Mouse (Mus musculus) limb, embryonic 13.5 days (tissue): ENCODE measurements around the gene Mdm2. TPM values are rescaled to one million over a fixed set of nuclear protein-coding genes. Genes with fewer than 3 reads are reported as not detected.
A peak's percentile ranks its signal among the peaks of the same experiment; 100 is the strongest.

Source experiments
- ATAC-seq: fragments of 200-750 bp; cut with Nextera tagmentation; 2 replicates; pipeline ENCODE4 v1.8.0; 2017; ENCODE audit warnings: low read depth, moderate number of reproducible peaks, moderate TSS enrichment; ENCODE audit not compliant: low FRiP score
- H3K27ac ChIP-seq: fragments of 300-500 bp; sonication (generic); 2 replicates; pipeline ENCODE4 v1.5.1; 2015; ENCODE audit warnings: inconsistent platforms, mild to moderate bottlenecking, moderate library complexity
- H3K27me3 ChIP-seq: fragments of 300-500 bp; sonication (generic); 2 replicates; pipeline ENCODE4 v1.6.1; 2015; ENCODE audit warnings: mild to moderate bottlenecking, inconsistent platforms
- H3K36me3 ChIP-seq: fragments of 300-500 bp; sonication (generic); 2 replicates; pipeline ENCODE4 v1.6.1; 2015; ENCODE audit warnings: inconsistent platforms, mild to moderate bottlenecking, moderate library complexity
- H3K4me1 ChIP-seq: fragments of 300-500 bp; sonication (generic); 2 replicates; pipeline ENCODE4 v1.6.1; 2015; ENCODE audit warnings: inconsistent platforms
- H3K4me2 ChIP-seq: fragments of 300-500 bp; sonication (generic); replicated peaks from 2 replicates; pipeline ENCODE4 v1.6.1; 2015; ENCODE audit warnings: inconsistent platforms, mild to moderate bottlenecking, moderate library complexity
- H3K4me3 ChIP-seq: fragments of 300-500 bp; sonication (generic); 2 replicates; pipeline ENCODE4 v1.5.1; 2015; ENCODE audit warnings: moderate library complexity, mild to moderate bottlenecking, inconsistent platforms
- H3K9ac ChIP-seq: fragments of 300-500 bp; sonication (generic); 2 replicates; pipeline ENCODE4 v1.6.1; 2015; ENCODE audit warnings: mild to moderate bottlenecking, inconsistent platforms
- H3K9me3 ChIP-seq: fragments of 300-500 bp; sonication (generic); 2 replicates; pipeline ENCODE4 v1.6.1; 2016; ENCODE audit warnings: inconsistent platforms
- WGBS: fragments of 180-500 bp; shearing (Covaris S2); methylation state at CpG from one replicate; pipeline ENCODE4 v1.1.7; 2015; 5-methylcytosine and 5-hydroxymethylcytosine counted together
- polyA plus RNA-seq: library from polyadenylated mRNA; unstranded; fragments of >200 nt; fragmentation: Nextera tagmentation; extraction: Ambion mirVana; gene quantifications from 2 replicates; pipeline ENCODE4 v1.2.1, GENCODE M21; 2015

Mdm2 gene
- polyA plus RNA-seq, 1 experiment from 2014 or later, result 49.5 TPM

DNA sequence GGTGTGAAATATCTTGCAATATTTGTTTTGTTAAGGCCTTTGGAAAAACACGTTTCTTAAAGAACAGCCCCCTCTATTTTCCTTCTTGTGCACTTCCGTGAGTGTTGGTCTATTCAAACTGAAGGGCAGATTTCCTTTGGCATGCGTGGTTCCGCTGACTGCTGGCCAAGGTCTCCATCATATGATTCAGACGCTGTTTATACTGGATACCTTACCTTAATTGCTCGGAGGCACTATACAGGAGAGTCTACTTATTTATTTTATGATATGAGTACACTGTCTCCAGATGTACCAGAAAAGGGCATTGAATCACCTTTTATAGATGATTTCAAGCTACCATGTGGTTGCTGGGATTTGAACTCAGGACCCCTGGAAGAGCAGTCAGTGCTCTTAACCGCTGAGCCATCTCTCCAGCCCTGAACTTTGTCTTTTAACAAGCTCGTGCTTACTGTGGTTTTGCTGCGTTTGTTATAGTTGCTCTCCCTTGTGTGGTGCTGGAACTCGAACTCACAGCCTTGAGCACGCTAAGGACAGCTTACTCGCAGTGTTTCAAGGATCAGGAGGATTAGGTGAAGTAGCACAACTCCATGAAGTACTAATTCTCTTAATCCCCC is 60.4 kb downstream of the Mdm2 start:
- 89% methylated on average over 12 of the region's 12 CpGs for WGBS
- no peaks in the 10 kb centered on the region for H3K27me3 ChIP-seq
- H3K4me1 ChIP-seq, result 0 out of 2 replicates have a peak, but pooled peaks cover 4% of the 10 kb centered on the region
- H3K9me3 ChIP-seq, result no peaks in the 10 kb centered on the region
- ATAC-seq, result no peak
- no peak overlapping the region for H3K27ac ChIP-seq
- no peaks in the 10 kb centered on the region for H3K36me3 ChIP-seq
- H3K9ac ChIP-seq, result no peak overlapping the region
- H3K4me2 ChIP-seq, result no peak overlapping the region
- no peak overlapping the region for H3K4me3 ChIP-seq

DNA sequence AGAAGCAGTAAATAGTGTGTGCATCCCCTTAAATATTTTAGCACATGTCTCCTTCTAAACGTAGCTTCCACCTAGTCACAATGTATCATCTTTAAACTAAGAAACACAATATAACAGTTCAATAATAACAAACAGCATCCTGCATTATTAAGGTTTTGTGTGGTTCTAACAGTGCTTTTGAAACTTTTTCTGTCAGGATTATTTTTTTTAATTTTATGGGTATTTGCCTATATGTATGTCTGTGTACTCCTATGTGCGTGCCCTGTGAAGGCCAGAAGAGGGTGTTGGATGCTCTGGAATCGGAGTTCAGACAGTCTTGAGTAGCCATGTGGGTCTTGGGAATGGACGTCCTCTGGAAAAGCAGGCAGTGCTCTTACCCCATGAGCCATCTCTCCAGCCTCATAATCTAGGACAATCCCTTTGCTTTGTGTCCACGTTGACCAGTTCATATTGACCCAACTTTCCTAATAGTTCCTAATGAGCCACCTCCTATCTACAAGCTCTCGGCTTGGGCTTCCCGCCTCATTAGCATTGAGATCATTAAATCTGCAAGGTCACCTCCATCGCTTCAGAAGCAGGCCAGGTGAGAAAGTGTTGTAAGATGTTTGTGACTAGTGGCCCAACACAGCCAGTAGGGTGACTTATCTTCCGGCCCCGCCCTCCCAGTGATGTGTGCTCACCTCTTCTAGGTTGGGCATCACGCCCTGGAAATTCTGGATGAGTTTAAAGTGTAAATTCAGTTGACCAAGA is 61.1 kb downstream of the Mdm2 start:
- no peak overlapping the region for H3K27ac ChIP-seq
- no peaks in the 10 kb centered on the region for H3K36me3 ChIP-seq
- no peak for ATAC-seq
- H3K9me3 ChIP-seq, result no peaks in the 10 kb centered on the region
- H3K4me3 ChIP-seq, result no peak overlapping the region
- no peaks in the 10 kb centered on the region for H3K27me3 ChIP-seq
- H3K4me2 ChIP-seq, result no peak overlapping the region
- WGBS, result 85% methylated on average over 11 of the region's 11 CpGs
- H3K4me1 ChIP-seq, result peaks cover 9% of the 10 kb centered on the region
- no peak overlapping the region for H3K9ac ChIP-seq

DNA sequence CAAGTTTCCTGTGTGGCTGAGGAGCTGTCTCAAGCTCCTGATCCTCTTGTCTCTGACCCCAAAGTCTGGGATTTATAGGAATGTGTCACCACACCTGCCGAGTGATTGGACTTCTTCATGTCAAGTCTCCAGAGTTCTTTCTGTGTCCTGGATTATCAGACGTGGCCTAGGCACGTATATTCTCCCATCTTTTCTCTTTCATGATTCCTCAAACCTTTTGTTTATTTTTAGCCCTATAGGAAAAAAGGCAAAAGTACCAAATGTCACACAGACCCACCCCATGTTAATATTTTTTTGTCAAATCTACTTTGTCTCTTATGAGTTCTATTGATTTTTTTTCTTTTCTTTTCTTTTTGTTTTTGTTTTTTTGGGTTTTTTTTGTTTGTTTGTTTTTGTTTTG is 61.9 kb downstream of the Mdm2 start:
- ATAC-seq, result no peak
- H3K4me2 ChIP-seq, result no peak overlapping the region
- H3K9me3 ChIP-seq, result no peaks in the 10 kb centered on the region
- no peak overlapping the region for H3K9ac ChIP-seq
- peaks cover 18% of the 10 kb centered on the region for H3K4me1 ChIP-seq
- no peak overlapping the region for H3K4me3 ChIP-seq
- H3K36me3 ChIP-seq, result no peaks in the 10 kb centered on the region
- H3K27me3 ChIP-seq, result no peaks in the 10 kb centered on the region
- H3K27ac ChIP-seq, result no peak overlapping the region
- WGBS, result 87% methylated on average over 3 of the region's 3 CpGs

DNA sequence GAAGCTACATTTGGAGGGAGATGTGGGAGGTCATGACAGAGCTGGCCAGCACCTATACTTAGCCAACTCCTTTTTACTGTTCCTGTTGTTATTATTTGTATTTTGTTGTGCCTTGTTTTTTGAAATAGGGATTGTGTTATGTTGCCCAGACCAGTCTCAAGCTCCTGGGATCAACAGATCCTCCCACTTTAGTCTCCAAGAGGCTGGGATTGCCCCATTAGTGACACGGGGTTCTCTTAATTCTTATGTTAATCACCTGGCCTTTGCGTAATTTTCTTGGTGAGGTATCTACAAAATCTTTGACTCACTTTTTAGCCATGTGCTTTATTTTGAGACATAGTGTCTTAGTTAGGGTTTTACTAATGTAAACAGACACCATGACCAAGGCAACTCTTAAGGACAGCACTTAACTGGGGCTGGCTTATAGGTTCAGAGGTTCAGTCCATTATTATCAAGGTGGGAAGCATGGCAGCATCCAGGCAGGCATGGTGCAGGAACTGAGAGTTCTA is 62.5 kb downstream of the Mdm2 start:
- Histone ChIP-seq H3K27me3 (no peaks in the 10 kb centered on the region), H3K9ac (no peak overlapping the region), H3K4me3 (no peak overlapping the region), H3K36me3 (no peaks in the 10 kb centered on the region), H3K4me2 (no peak overlapping the region), H3K27ac (no peak overlapping the region), H3K9me3 (no peaks in the 10 kb centered on the region), H3K4me1 (peaks cover 24% of the 10 kb centered on the region)
- 88% methylated on average over 2 of the region's 2 CpGs for WGBS
- ATAC-seq, result no peak

DNA sequence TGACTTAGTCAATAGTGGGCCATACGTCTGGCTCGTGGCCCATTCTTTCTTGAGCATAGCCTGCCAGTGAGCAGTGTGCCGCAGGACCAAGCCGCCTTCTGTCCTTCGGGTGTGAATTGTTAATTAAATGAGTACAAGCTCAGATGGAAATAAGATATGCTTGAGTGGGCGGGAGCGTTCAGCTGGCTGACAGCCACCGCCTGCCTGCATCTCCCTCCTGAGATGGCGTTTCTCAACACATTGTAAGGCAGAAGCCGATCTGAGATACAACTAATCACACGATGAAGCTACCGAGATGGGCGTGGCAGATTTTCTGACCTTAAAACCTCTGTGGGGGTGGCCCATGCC is 63.4 kb downstream of the Mdm2 start:
- no peaks in the 10 kb centered on the region for H3K27me3 ChIP-seq
- WGBS, result 82% methylated on average over 13 of the region's 13 CpGs
- no peak for ATAC-seq
- H3K9me3 ChIP-seq, result no peaks in the 10 kb centered on the region
- no peaks in the 10 kb centered on the region for H3K36me3 ChIP-seq
- H3K27ac ChIP-seq, result no peak overlapping the region
- H3K4me3 ChIP-seq, result no peak overlapping the region
- H3K9ac ChIP-seq, result no peak overlapping the region
- H3K4me2 ChIP-seq, result no peak overlapping the region
- peaks cover 24% of the 10 kb centered on the region for H3K4me1 ChIP-seq

DNA sequence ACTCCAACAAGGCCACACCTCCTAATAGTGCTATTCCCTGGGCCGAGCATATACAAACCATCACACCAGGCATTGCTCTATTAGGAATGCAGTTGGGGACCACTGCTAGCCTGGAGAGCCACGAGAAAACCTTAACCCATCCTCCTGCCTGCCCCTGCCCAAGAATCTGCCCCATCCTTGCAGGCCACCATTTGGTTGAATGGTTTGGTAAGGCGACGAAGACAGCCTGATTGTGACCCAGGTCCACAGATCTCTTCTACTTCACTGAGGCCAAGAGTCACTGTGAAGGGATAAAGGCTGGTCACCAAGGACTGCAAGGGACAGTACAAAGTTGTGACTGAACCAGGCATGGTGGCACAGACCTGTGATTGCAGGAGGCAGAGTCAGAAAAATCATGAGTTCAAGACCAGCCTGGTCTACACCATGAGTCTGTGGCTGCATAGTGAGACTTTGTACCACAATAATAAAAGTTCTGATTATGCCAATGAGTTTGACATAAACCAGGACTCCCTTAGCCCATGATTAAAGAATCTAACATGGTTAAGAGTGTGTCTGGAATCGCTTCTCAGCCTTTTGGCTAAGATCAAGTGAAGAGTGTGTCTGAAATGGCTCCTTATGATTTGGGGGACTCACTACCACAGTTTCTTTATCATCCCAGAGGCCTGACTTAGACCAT is 63.9 kb downstream of the Mdm2 start:
- Histone ChIP-seq H3K4me1 (peaks cover 26% of the 10 kb centered on the region), H3K4me2 (no peak overlapping the region), H3K36me3 (no peaks in the 10 kb centered on the region), H3K27ac (no peak overlapping the region), H3K9me3 (no peaks in the 10 kb centered on the region), H3K27me3 (no peaks in the 10 kb centered on the region), H3K9ac (no peak overlapping the region), H3K4me3 (no peak overlapping the region)
- ATAC-seq, result no peak
- 88% methylated on average over 5 of the region's 5 CpGs for WGBS

DNA sequence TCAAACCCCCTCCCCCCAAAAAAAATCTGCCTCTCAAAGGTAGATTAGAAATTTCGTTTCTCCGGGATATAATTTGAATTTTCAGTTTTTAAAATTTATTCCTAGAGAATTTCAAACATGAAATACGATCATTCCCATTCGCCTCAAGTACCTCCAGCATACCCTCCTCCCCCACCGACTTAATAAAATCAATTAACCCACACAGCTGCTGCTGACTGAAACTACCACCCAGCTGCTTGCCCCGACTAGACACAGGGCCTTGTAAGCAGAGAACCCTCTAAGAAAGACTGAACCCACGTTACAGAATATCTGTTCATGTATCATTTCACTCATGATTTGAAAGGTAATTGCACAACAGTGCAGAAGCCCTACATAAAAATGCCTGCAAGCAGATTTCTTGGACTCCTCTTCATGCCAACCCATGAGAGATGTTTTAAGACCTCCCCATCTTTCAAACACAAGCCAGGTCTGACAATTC is 65.0 kb downstream of the Mdm2 start:
- Histone ChIP-seq H3K4me1 (peaks cover 28% of the 10 kb centered on the region), H3K4me3 (no peak overlapping the region), H3K9ac (no peak overlapping the region), H3K36me3 (no peaks in the 10 kb centered on the region), H3K27me3 (no peaks in the 10 kb centered on the region), H3K9me3 (no peaks in the 10 kb centered on the region), H3K27ac (no peak overlapping the region; the same call in 1 of the 2 replicates), H3K4me2 (no peak overlapping the region)
- ATAC-seq, result no peak
- 42% methylated on average over 7 of the region's 7 CpGs for WGBS

DNA sequence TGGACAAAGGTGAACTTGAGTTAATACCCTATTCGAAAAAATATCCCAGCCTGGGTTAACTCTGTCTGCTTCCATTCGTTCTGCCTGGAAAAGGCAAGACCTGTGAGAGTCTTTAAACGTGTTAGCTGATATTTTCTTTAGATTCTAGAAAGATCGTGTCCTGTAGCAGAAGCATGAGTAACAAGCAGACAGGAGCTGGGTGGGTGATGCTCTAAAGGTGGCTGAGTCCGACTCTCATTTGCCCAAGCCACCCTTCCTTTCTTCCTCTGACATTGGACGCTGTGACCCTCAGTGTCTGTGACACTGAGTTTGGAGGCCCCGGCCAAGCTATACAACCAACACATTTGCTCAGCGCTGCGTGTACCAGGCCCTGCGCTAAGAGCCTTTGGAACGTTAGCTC is 65.7 kb downstream of the Mdm2 start:
- Histone ChIP-seq H3K27me3 (no peaks in the 10 kb centered on the region), H3K27ac (peak overlapping the region; percentile 1; the same call in 1 of the 2 replicates), H3K4me3 (no peak overlapping the region), H3K36me3 (no peaks in the 10 kb centered on the region), H3K4me2 (no peak overlapping the region), H3K4me1 (peaks cover 33% of the 10 kb centered on the region), H3K9ac (no peak overlapping the region), H3K9me3 (no peaks in the 10 kb centered on the region)
- 76% methylated on average over 11 of the region's 11 CpGs for WGBS
- no peak for ATAC-seq

DNA sequence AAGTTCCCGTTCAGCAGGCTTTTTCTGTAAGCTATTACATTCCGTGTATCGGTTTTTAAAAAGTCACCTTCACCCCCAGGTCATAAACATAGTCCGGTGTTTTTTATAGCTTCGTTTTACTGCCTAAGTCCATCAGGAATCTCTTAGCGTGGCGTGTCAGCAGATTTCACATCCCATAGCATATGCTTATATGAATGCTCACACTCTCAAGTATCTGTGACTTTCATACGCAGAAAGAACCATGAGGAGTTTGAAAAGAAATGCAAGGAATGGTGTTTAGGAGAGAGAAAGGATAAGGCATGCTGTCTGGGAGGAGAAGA is 66.2 kb downstream of the Mdm2 start:
- peaks cover 33% of the 10 kb centered on the region for H3K4me1 ChIP-seq
- H3K9me3 ChIP-seq, result no peaks in the 10 kb centered on the region
- no peaks in the 10 kb centered on the region for H3K36me3 ChIP-seq
- peak; percentile 46; the same call in 1 of the 2 replicates for ATAC-seq
- WGBS, result 15% methylated on average over 8 of the region's 8 CpGs
- peak overlapping the region; percentile 1; the same call in 1 of the 2 replicates for H3K27ac ChIP-seq
- no peak overlapping the region for H3K9ac ChIP-seq
- H3K27me3 ChIP-seq, result no peaks in the 10 kb centered on the region
- peak overlapping the region; percentile 5 for H3K4me2 ChIP-seq
- H3K4me3 ChIP-seq, result no peak overlapping the region

DNA sequence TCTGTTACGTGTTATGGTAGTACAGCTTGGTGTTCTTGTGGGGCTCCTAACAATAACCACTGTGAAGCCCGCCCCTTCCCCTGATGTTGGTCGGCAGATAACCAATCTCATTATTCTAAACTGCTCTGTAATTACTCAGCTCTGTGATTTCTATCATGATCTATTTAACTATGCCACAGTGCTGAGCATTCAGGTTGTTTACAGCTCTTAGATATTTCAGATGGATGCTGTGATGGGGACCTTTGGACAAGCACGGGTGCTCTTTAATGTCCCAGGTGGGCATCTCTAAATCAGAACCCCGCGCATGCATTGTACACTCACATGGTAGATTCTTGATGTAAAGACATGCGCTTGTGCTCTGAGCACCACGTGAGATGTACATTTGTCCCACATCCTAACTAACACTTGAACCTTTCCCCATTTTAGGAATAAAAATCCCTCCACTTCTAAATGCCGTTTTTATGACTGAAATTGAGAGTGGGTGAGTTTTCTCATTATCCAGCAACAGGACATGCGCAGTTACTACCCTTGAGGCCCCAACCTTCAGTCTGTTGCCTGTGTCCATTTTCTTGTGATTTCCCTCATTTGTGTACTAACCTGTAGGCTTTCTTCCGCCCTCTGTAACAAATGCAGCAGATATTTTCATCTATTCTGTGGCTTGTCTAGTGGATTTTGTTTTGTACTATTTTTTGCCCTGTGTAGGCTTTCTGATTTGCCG is 66.7 kb downstream of the Mdm2 start:
- no peak overlapping the region for H3K4me3 ChIP-seq
- H3K27me3 ChIP-seq, result no peaks in the 10 kb centered on the region
- 0 out of 2 replicates have a peak overlapping the region, but pooled peaks have one; percentile 1 for H3K27ac ChIP-seq
- ATAC-seq, result peak; percentile 3; the same call in 1 of the 2 replicates
- H3K9me3 ChIP-seq, result no peaks in the 10 kb centered on the region
- H3K4me2 ChIP-seq, result peak overlapping the region; percentile 5
- WGBS, result 65% methylated on average over 12 of the region's 12 CpGs
- H3K9ac ChIP-seq, result no peak overlapping the region
- H3K4me1 ChIP-seq, result peaks cover 33% of the 10 kb centered on the region
- no peaks in the 10 kb centered on the region for H3K36me3 ChIP-seq

DNA sequence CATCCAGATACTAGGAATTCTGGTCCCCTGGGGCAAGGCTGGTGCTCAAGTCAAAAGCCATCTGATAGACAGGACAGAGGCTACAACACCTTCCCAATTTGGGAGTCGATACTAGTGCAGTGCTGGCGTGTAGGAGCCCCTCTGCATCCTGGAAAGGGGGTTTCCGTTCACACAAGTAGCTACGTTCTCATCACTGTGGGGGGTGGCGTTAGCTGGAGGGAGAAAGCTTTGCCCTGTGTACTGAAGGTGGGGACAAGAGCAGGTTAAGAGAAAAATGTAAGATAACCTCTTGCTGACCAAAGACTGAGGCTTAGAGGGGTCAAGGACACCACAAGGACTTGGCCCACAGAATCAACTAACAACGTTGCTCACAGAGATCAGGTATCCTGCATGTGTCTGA is 67.3 kb downstream of the Mdm2 start:
- Histone ChIP-seq H3K4me1 (peaks cover 33% of the 10 kb centered on the region), H3K9me3 (no peaks in the 10 kb centered on the region), H3K4me3 (no peak overlapping the region), H3K27ac (no peak overlapping the region), H3K36me3 (no peaks in the 10 kb centered on the region), H3K9ac (no peak overlapping the region), H3K4me2 (no peak overlapping the region), H3K27me3 (no peaks in the 10 kb centered on the region)
- WGBS, result 79% methylated on average over 6 of the region's 6 CpGs
- ATAC-seq, result no peak
